Mouse (Mus musculus) kidney, adult 2 months (tissue): ENCODE measurements at regions not wholly inside any gene's neighbourhood (a gene's known extent, or its start where the extent isn't known, plus 50 kb on each side); places are given as distances from the start of the nearest gene placed in this dataset.
"Not testable (repeated sequence)": the region's sequence is repeated elsewhere in the genome, so short reads cannot be mapped to it uniquely, and the experiment has no call there.

Experiments used
- DNase-seq: peaks from one replicate; pipeline ENCODE4 v3.0.0; 2021
- H3K27ac ChIP-seq: fragments of 200-500 bp; 2 replicates; pipeline ENCODE4 v1.5.1; 2012; ENCODE audit warnings: low read depth, low read length, control low read depth, inconsistent platforms; ENCODE audit not compliant: insufficient read depth
- H3K27me3 ChIP-seq: fragments of 200-500 bp; replicated peaks from 2 replicates; pipeline ENCODE4 v1.6.1; 2012; ENCODE audit warnings: mild to moderate bottlenecking, moderate library complexity, low read length, inconsistent platforms; ENCODE audit not compliant: control insufficient read depth, insufficient read depth
- H3K36me3 ChIP-seq: fragments of 200-500 bp; 2 replicates; pipeline ENCODE4 v1.6.1; 2012; ENCODE audit warnings: mild to moderate bottlenecking, moderate library complexity, low read length, inconsistent platforms; ENCODE audit not compliant: control insufficient read depth, insufficient read depth
- H3K4me1 ChIP-seq: fragments of 200-500 bp; 2 replicates; pipeline ENCODE4 v1.6.1; 2011; ENCODE audit warnings: low read length; ENCODE audit not compliant: control insufficient read depth, insufficient read depth
- H3K4me3 ChIP-seq: fragments of 200-500 bp; 2 replicates; pipeline ENCODE4 v1.5.1; 2011; ENCODE audit warnings: mild to moderate bottlenecking, low read depth, low read length, control low read depth; ENCODE audit not compliant: insufficient read depth
- CTCF ChIP-seq: fragments of 200-500 bp; conservative IDR thresholded peaks from 2 replicates; pipeline ENCODE4 v1.5.1; 2011; ENCODE audit warnings: low read depth, mild to moderate bottlenecking, control low read depth, low read length, moderate library complexity, mixed read lengths; ENCODE audit not compliant: insufficient read depth, insufficient read length
- POLR2A ChIP-seq: fragments of 200-500 bp; IDR thresholded peaks from one replicate; pipeline ENCODE4 v1.6.1; 2011; ENCODE audit warnings: low read depth, low read length, control low read depth
- WGBS: fragments of 180-500 bp; shearing (Covaris S2); methylation state at CpG from one replicate; pipeline ENCODE4 v1.1.7; 2018; 5-methylcytosine and 5-hydroxymethylcytosine counted together

DNA sequence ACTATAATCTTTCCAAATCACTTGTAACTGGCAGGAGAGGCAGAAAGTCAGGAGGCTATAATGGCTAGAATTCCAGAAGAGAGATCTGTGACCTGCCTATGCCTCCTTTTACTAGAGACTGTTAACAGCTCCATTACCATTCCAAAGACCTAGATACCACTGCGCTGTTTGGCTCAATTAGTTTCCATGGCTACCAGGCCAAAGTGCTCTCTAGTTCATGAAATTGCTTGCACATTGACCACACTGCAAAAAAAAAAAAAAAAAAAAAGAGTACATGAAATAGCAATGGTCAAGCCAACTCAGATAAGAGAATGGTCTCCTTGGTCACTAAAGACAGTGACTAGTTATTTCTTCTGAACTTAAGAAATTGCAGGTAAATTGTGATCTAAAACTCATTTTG lies 366.5 kb upstream of the Grid2 start:
- Histone ChIP-seq H3K4me1 (no peaks in the 10 kb centered on the region), H3K27me3 (no peaks in the 10 kb centered on the region), H3K27ac (no peak overlapping the region), H3K36me3 (no peaks in the 10 kb centered on the region), H3K4me3 (no peak overlapping the region)
- peak; percentile 28 for DNase-seq
- 2% methylated on average over 1 of the region's 1 CpGs for WGBS
- TF ChIP-seq CTCF (no peak), POLR2A (no peak)

DNA sequence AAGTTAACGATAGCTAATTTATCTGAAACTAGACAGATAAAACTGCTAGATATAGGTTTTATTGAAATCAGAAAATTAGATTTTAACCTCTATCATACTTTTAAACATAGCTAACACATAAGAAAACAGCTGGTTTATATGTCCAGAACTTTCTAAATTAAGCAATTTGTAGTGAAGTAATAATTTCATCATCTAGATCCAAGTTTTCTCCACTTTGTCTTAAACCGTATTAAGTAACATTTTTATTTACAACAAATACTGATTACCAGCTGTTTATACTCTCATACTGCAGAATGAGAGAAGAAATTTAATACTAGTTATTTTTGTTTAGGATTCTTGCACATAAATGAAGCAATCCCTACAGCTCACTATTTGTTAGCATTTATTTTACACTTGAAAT lies 342.9 kb upstream of the Grid2 start:
- Histone ChIP-seq H3K4me1 (no peaks in the 10 kb centered on the region), H3K27ac (no peak overlapping the region), H3K36me3 (no peaks in the 10 kb centered on the region), H3K27me3 (no peaks in the 10 kb centered on the region), H3K4me3 (no peak overlapping the region)
- TF ChIP-seq CTCF, result no peak
- no peak for TF ChIP-seq POLR2A
- WGBS, result 92% methylated on average over 2 of the region's 2 CpGs
- no peak for DNase-seq

DNA sequence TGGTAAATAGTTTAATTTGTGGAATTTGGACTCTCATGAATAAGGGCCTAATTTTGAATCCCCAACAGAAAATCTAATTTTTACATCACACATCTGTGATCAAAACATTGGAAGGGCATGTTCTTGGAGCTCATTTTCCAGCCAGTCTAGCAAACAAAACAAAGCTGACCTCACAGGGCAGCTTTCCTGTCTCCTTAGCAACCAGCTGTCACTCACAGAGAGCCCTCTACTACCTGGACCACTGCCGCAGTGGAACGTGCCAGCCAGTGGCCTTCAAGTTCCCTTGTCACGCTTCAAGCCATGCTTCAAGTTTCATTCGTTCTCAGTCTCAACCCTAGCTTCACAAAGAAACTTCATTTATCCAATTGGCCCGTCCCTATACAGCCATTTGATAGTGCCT lies 338.6 kb upstream of the Grid2 start:
- 41% methylated on average over 3 of the region's 5 CpGs for WGBS
- not testable (repeated sequence) for H3K27ac ChIP-seq, H3K27me3 ChIP-seq, DNase-seq, H3K36me3 ChIP-seq, H3K4me3 ChIP-seq, H3K4me1 ChIP-seq

GRCm38 (mm10) chr6:62917956-62918355 lies 337.7 kb upstream of the Grid2 start:
- H3K36me3 ChIP-seq, result no peaks in the 10 kb centered on the region
- DNase-seq, result no peak
- H3K4me3 ChIP-seq, result no peak overlapping the region
- H3K27ac ChIP-seq, result no peak overlapping the region
- no peaks in the 10 kb centered on the region for H3K4me1 ChIP-seq
- WGBS, result 71% methylated on average over 6 of the region's 6 CpGs
- TF ChIP-seq POLR2A (no peak), CTCF (no peak)
- no peaks in the 10 kb centered on the region for H3K27me3 ChIP-seq

DNA sequence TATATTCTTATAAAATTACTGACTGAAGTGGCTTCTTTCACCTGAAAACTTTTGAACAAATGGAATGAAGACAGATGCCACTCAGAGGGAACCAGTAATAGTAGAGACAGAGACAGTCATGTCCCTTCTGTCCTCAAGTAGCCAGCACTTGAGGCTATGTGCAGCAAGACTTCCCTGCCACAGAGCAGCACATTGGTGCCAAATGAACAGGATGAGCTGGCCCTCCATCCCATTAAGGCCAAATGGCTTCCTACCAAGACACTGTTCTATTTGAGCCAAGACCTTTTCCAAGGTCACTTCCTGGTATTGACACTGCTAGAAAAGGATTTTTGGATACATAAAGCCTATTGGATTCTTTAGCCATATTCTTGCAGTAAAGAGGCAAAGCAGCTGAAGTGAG lies 336.6 kb upstream of the Grid2 start:
- TF ChIP-seq CTCF, result no peak
- TF ChIP-seq POLR2A, result no peak
- H3K27ac ChIP-seq, result no peak overlapping the region
- H3K36me3 ChIP-seq, result no peaks in the 10 kb centered on the region
- no peak overlapping the region for H3K4me3 ChIP-seq
- no peak for DNase-seq
- H3K4me1 ChIP-seq, result no peaks in the 10 kb centered on the region
- no peaks in the 10 kb centered on the region for H3K27me3 ChIP-seq
